Mouse (Mus musculus) thymus, postnatal 25 days (tissue): ENCODE data around the gene Enpp1.
A peak's percentile ranks its signal among the peaks of the same experiment; 100 is the strongest.

Source experiments
- DNase-seq: peaks from one replicate; pipeline ENCODE4 v3.0.0; 2022

The Enpp1 gene

DNA sequence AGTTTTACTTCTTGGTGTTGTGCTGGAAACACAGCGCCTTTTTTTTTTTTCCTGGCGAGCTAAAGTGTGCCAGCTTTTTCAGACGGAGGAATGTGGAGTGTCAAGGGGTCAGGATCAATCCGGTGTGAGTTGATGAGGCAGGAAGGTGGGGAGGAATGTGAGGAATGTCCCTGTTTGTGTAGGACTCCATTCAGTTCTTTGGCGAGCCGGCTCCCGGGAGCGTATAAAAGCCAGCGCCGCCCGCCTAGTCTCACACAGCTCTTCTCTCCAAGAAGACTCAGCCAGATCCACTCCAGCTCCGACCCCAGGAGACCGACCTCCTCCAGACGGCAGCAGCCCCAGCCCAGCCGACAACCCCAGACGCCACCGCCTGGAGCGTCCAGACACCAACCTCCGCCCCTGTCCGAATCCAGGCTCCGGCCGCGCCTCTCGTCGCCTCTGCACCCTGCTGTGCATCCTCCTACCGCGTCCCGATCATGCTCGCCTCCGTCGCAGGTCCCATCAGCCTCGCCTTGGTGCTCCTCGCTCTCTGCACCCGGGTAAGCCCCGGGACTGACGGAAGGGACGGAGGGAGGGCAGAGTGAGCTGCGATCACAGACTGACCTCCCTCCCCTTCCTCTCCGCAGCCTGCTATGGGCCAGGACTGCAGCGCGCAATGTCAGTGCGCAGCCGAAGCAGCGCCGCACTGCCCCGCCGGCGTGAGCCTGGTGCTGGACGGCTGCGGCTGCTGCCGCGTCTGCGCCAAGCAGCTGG, 116.5 kb downstream of the Enpp1 start, which contains the start of gene Ccn2:
Ccn2 (plus strand) TSS at position 193 of the 753 bp plus-strand sequence.
- peak; percentile 8 for DNase-seq

DNA sequence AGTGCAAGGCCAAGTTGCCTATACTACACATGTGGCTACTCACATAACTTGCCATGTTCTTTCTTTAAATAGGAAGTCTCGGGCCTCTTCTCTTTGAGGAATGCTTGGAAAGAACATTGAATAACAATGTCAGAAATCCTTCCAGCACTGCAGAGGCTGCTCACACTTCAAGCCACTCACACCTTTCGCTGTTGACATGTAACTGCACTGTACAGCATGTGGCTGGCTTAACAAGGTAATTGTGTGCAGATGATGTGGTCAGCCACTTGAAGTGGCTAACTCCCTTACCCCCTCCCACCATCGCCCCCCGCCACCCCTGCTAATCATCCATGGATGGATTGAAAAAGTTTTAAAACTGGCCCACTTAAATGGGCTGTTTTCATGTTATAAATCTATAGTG, 118.4 kb downstream of the Enpp1 start:
- no peak for DNase-seq

DNA sequence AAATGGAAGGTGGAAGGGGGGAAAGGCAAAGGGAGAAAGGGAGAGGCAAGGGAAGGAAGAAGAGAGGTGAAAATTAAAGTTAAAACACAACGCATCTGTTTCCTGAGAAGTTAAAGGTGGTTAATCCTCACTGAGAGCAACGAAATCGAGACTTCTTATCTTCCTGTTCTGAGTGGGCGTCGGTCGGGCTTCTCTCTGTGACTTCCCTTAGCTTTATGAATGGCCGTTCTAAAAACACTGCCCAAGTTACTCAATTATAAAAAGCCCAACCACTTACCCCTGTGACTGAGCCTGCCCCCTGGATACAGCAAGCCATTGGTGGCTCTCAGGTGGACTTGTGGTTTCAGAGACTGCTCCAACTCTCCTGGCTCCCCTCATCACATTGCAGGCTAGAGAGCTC, 119.0 kb downstream of the Enpp1 start:
- DNase-seq, result no peak

DNA sequence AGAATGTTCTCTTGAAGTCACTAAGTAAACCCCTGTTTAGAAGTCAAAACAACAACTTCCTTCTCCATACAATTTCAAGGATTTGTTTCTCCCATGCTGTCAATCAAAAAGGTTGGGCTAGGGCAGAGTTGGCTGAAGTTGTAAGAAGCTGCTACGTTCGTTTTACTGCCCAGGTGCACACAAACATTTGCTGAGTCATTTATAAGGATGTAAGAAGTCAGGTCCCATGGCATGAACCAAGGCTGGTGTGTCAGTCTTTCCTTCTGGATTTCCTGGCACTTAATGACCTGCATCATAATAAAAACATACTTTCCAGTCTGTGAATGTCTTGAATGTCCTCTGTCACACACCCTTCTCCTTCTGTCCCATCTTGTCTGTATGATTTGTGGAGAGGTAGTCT, 119.6 kb downstream of the Enpp1 start:
- DNase-seq, result no peak

DNA sequence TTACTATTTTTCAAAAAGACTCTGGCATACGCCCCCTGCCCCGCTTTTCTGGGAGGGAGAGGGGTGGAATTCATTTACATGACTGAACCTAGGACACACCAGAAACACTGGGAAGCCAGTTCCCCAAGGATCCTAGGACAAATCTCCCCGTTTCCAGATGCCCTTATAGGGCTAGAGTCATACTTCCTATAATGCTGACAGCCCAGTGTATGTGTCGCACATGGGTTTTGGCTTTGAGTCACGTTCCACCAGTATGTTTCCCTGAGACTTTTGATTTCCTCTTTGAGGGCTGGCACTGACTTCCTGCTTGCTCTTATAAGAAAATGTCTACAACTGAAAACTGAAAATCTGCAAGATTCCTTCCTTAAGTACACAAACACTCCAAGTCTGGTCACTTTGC, 120.2 kb downstream of the Enpp1 start:
- peak; percentile 9 for DNase-seq

DNA sequence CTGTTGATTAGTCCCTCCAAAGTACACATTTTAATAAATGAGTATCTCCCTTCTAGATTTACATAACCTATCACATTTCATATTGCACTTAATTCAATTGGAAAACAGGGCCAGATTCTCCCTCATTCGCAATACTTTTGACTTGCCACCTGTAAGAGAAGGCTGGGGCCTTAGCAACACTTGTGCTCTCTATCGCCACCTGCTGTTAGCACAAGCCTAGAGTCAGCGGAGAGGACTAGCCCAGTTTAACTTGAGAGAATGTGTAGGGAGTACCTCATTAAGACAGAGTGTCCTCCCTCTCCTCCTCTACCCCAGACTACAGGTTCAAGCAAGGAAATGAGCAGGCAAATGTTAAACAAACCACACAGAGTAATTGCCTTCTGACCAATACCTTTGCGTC, 120.8 kb downstream of the Enpp1 start:
- DNase-seq, result peak; percentile 83

DNA sequence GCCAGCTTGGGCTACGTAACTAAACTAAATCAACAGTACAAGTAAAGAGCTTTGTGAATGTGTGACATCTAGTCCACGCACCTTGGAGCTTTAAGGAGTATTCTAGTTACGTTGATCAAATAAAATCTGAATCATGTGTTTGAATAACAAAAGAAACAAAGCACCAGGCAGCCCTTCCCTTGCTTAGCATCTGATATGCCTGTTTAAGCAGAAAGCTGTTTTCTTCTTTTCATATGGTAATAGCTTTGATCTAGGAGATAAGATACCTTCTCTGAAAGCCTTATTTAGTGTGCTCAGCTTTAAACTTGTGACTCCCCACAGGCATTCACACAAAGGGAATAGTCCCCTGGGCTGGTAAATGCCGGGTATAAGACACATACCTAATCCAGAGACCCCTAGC, 121.4 kb downstream of the Enpp1 start:
- DNase-seq, result no peak

DNA sequence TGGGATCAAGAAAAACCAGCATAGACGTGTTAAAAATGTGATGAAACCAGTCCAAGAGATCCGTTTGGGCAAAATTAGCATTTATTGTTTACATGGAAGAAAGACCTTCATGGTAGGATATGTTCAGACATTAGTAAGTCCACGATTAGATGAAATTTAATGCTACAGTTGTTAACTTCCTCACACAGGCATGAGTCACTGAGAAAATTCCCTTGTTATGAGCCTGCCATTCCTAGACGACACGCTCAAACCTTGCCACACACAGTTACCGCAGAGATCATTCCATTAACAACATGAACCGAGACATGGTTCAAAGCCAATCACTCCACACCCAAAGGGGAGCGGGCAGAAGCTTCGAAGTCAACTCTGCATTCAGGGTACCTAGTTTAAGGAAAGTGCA, 122.7 kb downstream of the Enpp1 start:
- no peak for DNase-seq

DNA sequence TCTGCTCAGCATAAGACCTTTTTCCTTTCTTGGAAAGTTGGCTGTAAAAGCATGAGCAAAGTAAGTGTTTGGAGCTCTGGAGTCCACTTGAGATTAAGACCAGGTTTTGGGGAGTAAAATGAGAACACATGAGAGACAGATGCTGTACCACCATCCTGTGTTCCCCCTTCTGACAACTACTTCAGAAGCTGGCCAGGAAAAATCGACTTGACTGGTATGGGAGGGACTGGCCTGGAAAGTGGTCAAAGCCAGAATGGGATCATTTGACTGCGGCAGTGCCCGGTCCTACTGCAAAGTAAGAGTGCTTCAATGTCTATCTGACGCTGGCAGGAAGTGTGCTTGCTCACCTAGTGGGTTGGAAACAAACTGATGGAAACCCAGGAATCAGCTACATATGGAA, 123.1 kb downstream of the Enpp1 start:
- no peak for DNase-seq
